Mouse (Mus musculus) lung, postnatal 10 days (tissue): ENCODE measurements at regions not wholly inside any gene's neighbourhood (a gene's known extent, or its start where the extent isn't known, plus 50 kb on each side); places are given as distances from the start of the nearest gene placed in this dataset.

Source experiments
- DNase-seq: peaks from one replicate; pipeline ENCODE4 v3.0.0; 2021

- no peak for DNase-seq
These were observed 320.2 kb downstream of the Mycn start for GRCm38 (mm10) chr12:12621506-12621905.

- no peak for DNase-seq
These were observed 321.4 kb downstream of the Mycn start for GRCm38 (mm10) chr12:12620316-12620715.

DNA sequence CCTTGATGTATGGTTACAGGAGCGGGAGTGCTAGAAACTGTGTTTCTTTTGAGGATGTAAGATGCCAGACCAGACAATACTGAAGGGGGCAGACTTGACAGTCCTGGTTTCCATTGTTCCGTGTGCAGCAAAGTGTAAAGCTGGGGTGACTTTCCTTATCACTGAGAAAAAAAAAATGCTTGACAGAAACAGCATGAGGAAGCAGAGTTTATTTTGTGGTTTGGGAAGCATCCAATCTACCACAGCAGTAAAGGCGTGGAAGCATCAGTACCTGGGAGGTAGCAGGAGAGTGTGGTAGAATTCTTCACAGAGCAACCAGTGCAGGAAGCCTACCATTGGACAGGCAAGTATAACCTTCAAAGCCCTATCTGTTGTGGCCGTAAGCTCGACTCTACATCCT is 322.3 kb downstream of the Mycn start:
- no peak for DNase-seq

GRCm38 (mm10) chr12:12612520-12612919 is 329.2 kb downstream of the Mycn start:
- DNase-seq, result no peak

DNA sequence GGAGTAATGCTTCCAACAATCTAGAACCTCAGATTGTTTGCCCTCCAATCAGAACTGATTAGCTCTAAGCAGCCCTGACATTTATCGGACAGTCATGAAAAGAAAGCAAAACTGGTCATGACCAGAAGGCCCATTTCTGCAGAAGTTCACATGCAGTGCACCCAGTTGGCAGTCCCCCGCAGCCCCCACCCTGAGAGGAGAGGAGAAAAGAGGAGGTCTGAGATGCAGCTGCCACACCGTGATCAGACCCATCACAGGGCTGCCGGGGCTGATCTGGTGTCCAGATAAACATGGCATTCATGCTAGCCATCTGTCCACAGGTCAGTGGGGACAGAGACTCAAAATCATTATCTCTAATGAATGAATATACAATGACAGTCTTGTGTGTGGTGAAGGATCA is 330.9 kb downstream of the Mycn start:
- DNase-seq, result no peak

GRCm38 (mm10) chr12:12607995-12608394 is 333.7 kb downstream of the Mycn start:
- DNase-seq, result no peak

DNA sequence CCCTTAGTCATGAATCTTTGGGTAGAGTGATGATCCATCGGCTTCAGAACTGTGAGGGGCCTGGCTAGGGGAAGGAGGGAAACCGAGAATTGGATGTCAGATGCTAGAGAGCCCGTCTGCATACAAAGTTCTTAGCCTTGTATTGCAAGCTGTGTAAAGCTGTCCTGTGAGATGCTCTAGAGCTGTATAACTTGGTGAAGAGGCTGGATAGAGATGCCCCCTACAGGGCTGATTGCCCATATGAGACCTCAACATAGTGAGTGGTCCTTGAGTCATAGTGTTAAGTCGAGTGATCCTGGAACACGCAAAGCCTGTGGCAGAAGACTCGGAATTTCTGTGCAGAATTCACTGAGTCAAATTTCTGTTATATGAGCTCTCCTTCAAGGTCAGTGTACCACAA is 334.8 kb downstream of the Mycn start:
- no peak for DNase-seq

DNA sequence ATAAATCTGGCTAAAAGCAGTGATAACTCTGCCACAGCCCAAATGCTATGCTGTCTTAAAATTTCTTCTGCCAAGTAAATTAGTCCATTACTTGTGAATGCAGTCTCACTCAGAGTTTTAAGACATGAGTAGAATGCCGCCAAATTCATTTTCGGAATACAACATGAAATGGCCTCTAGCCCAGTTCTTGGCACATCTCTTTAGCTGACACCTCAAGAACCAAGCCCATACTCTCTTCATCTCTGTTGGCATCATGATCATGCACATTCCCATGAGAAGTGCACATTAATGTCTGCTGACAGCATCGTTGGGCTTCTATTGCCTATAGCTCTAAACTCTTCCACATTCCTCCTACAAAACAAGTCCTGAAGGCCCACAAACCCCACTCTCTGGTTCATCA is 336.2 kb downstream of the Mycn start:
- DNase-seq, result no peak

GRCm38 (mm10) chr12:12601362-12601761 is 339.4 kb downstream of the Fam49a start:
- no peak for DNase-seq

GRCm38 (mm10) chr12:12595399-12595798 is 333.5 kb downstream of the Fam49a start:
- no peak for DNase-seq

DNA sequence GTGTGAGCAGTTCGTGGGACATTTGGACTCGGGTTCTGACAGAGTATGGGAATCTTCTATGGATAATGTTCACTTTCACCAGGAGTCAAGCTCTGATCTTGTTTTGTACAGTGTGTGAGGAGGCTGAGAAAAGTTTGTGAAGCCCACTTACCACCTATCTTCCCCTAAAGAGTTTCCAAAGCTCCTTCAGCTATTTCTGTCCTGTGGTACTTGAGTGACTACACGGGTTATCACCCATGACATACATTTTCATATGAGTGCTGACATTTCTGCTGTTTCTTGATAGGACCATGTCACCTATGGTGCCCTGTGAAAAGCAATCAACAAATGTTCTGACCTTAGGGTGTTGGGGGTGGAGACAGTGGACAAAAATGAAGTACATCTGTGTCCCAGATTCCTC is 332.6 kb downstream of the Fam49a start:
- DNase-seq, result no peak

GRCm38 (mm10) chr12:12593343-12593742 is 331.4 kb downstream of the Fam49a start:
- DNase-seq, result no peak

- no peak for DNase-seq
These were observed 328.9 kb downstream of the Fam49a start for GRCm38 (mm10) chr12:12590753-12591291.

DNA sequence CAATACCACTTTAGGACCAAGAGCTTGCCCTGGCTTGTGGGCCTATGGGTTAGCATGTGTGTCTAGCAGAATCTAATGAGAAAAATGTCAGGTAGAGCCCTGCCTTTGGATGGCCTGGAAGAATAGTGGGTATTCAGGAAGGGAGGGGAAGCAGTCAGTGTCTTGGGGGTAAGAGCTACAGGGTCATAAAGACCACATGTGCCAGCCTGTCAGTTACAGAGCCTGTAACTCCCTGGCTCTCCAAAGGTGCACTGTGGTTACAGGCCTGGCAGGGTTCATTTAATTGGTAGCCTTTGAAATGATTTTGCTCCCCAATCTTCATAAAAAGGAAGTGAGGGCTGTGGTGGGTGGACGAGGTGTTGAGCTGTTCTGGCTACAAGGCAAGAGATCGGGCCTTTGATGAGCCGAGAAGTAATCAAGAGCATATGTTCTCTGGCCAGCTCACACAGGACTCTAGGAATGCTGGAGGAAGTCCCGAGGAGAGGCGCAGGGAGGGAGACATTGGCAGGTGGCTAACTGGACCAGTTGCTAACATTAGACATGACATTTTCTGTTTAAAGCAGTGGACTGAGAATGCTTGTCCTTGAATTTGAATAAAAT is 326.9 kb downstream of the Fam49a start:
- DNase-seq, result no peak

- no peak for DNase-seq
These were observed 324.5 kb downstream of the Fam49a start for GRCm38 (mm10) chr12:12586436-12586835.

GRCm38 (mm10) chr12:12581271-12582186 is 319.6 kb downstream of the Fam49a start:
- peak; percentile 5 for DNase-seq

GRCm38 (mm10) chr12:12580763-12581178 is 318.8 kb downstream of the Fam49a start:
- DNase-seq, result peak; percentile 31

DNA sequence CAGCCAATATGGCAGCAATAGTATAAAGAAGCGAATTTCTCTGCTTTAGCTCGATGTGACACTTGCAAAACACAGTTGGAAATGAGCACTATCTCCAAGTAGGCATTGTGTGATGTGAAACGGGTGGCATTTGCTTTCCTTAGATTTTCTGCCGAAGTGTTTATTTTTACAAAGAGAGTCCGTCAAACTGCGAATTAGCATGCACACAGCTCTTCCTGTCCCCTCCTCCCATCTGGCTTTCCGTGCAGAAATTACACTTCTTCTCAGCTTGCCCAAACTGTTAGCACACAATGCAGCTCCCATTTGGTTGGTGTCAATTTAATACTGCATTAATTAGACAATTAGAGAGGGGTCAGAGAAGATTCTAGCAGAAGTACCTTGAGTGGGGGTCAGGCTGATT is 316.3 kb downstream of the Fam49a start:
- DNase-seq, result no peak

DNA sequence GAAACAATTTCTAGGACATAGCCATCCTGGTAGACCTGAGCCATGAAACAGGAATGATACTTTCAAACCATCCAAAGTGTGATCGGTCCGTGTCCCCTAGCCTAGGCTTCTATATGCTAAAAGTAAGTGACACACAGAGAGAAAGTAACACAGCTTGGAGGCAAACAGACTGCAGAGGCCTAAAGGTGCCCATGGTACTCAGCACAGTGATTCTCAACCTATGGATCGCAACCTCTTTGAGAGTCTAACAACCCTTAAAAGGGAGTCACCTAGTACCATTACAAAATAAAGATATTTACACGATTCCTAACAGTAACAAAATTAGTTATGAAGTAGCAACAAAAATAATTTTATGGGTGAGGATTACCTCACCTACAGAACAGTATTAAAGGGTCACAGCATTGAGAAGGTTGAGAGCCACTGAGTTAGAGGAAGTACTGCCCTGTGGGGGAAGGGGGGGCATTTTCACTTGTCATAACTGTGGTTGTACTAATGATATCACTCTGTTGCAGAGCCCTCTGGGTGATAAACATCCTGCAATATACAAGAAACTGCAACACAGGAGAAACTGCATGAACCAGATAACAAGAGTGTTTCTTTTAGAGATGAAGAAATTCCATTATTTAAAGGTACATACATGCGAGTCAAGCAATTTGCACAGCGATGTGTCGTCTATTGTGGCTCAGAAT is 308.8 kb downstream of the Fam49a start:
- DNase-seq, result peak; percentile 22

DNA sequence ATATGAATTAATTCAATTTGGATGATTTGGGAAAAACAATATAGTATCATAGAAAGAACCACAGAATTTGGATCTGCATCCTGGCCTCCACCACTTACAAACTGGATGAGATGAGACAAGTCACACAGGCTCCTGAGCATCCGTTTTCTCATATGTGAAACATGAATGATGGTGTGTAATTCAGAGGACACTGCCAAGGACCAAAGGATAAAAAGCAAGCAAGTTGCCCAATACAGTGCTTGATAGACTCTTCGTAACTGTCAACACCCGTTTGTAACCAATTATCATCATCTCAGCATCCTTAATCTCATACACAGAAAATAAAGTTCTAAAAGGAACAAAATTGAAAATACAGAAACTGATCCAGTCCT is 305.8 kb downstream of the Fam49a start:
- DNase-seq, result no peak

DNA sequence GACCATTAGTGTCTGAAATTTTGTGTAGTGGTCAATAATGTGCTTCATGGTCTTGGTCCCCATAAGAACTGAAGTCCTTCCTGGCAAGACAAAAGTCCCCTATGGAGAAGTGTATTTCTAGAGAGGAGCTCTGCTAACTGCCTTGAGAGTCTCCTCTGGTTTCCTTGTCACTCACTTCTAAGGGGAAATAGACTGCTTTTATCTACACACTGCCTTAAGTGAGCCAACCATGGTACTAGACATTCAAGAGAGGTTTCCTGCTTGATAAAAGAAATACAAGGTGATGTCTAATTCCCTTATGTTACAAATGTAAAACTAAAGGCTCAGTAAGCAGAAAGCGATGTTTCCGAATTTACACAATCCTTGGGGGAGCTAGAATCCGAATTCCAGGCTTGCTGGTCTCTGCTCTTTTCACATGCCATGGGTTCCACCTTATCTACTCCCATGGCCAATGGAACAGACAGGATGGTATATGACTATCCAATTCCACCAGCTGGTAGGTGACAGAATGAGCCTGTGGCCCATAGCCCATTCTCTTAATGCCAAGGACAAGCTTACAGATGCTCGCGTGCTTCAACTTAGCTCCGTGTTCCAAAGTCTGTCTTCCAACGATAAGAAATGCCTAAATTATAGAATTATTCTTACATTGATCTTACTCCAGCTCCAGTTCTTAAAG is 305.3 kb downstream of the Fam49a start:
- no peak for DNase-seq

- no peak for DNase-seq
These were observed 300.3 kb downstream of the Fam49a start for GRCm38 (mm10) chr12:12562267-12562666.

- DNase-seq, result peak; percentile 4
These were observed 289.9 kb downstream of the Fam49a start for GRCm38 (mm10) chr12:12551818-12552217.
